ENCODE assay signal across 9 mouse cellular contexts in the genomic region with DNA sequence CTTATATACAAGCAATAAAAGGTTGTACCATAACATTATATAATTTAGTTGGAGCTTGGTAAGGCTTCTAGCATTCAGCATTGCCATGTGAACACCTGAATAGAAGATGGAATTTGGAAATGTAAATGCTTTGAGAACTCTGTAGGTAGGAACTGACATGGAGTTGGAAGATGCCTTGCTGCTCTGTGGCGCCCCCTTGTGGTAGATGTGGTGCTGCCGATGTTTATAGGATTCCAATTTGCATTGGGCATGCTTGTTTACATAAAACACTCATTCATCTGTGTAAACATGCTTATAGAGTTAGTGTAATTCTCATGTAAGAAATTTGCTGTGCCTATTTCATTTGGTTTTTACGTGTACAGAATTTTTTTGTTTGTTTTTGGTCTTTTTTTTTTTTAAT.
A peak's percentile ranks its signal among the peaks of the same experiment; 100 is the strongest.
DNase-seq lines count a peak whose midpoint lies in the region; ATAC-seq and TF ChIP-seq lines count a peak whose summit lies in the region.
"Had no signal": no experiment of that assay in that cellular context is flagged by ENCODE, and none has a peak within 500 bp of the region (broad histone marks: within the 10 kb centered on the region; RNA-seq: fewer than 3 reads in every experiment).

No protein-coding gene starts in this region.

- H3K27me3 ChIP-seq in heart, embryonic 12.5 days (replicated peaks), result no peaks in the 10 kb centered on the region
- H3K27me3 ChIP-seq in C2C12 (ENCODE audit: control insufficient read depth, insufficient read depth, insufficient read length), result no peaks in the 10 kb centered on the region
- H3K27me3 ChIP-seq in embryonic facial prominence, embryonic 11.5 days (ENCODE audit: control insufficient read depth, insufficient read depth, low read length), result no peaks in the 10 kb centered on the region
- no peaks in the 10 kb centered on the region for H3K27me3 ChIP-seq in stomach, postnatal 0 days (ENCODE audit: control insufficient read depth, insufficient read depth, low read length)
- H3K27me3 ChIP-seq: limb, embryonic 13.5 days had no signal

- peaks cover 100% of the 10 kb centered on the region for H3K79me2 ChIP-seq in C2C12 (ENCODE audit: control insufficient read depth, insufficient read depth)

- 27% methylated on average over 3 of the region's 3 CpGs for WGBS in heart, embryonic 12.5 days
- WGBS in embryonic facial prominence, embryonic 11.5 days, result 25% methylated on average over 3 of the region's 3 CpGs
- WGBS in stomach, postnatal 0 days, result 14% methylated on average over 3 of the region's 3 CpGs

- no peak for ATAC-seq in heart, embryonic 12.5 days (ENCODE audit: insufficient number of reproducible peaks, low FRiP score)
- ATAC-seq in embryonic facial prominence, embryonic 11.5 days (replicated peaks; ENCODE audit: insufficient number of reproducible peaks, low FRiP score, low TSS enrichment, low read depth), result no peak
- no peak for ATAC-seq in stomach, postnatal 0 days (ENCODE audit: low FRiP score, low TSS enrichment)

- no peak overlapping the region for H3K9ac ChIP-seq in heart, embryonic 12.5 days
- no peak overlapping the region for H3K9ac ChIP-seq in embryonic facial prominence, embryonic 11.5 days (replicated peaks; ENCODE audit: low read length)
- H3K9ac ChIP-seq in stomach, postnatal 0 days (ENCODE audit: low read length), result no peak overlapping the region
- H3K9ac ChIP-seq: limb, embryonic 13.5 days had no signal

- H3ac ChIP-seq in C2C12 (ENCODE audit: control insufficient read depth, insufficient read length, low read depth), result no peak overlapping the region

- TF ChIP-seq CTCF in C2C12 (IDR thresholded peaks at IDR 0.05; ENCODE audit: control insufficient read depth, insufficient read depth, insufficient read length), result peak; percentile 71
- peak; percentile 97 for TF ChIP-seq CTCF in stomach, postnatal 0 days (IDR thresholded peaks at IDR 0.05; ENCODE audit: low read depth)

- no peak overlapping the region for H3K4me3 ChIP-seq in heart, embryonic 12.5 days
- no peak overlapping the region for H3K4me3 ChIP-seq in C2C12 (ENCODE audit: insufficient read depth, poor library complexity, severe bottlenecking)
- no peak overlapping the region for H3K4me3 ChIP-seq in embryonic facial prominence, embryonic 11.5 days (ENCODE audit: low read depth, low read length)
- no peak overlapping the region for H3K4me3 ChIP-seq in stomach, postnatal 0 days (ENCODE audit: low read depth, low read length)
- H3K4me3 ChIP-seq: limb, embryonic 13.5 days had no signal

- DNase-seq in heart, adult 18-20 months, result peak; percentile 67 to 93
- peak; percentile 82 for DNase-seq in adrenal gland, postnatal 25 days
- peak; percentile 81 for DNase-seq in embryonic facial prominence, embryonic 11.5 days (ENCODE audit: low spot score)
- DNase-seq in kidney, postnatal 25 days, result peak; percentile 71 to 91
- DNase-seq in lung, postnatal 25 days (ENCODE audit: low spot score), result peak; percentile 80
- peak; percentile 84 for DNase-seq in stomach, postnatal 0 days (ENCODE audit: low spot score)

- no peak overlapping the region for H3K27ac ChIP-seq in heart, embryonic 12.5 days (ENCODE audit: poor library complexity, severe bottlenecking)
- H3K27ac ChIP-seq in embryonic facial prominence, embryonic 11.5 days (replicated peaks; ENCODE audit: low read depth, low read length), result no peak overlapping the region
- H3K27ac ChIP-seq in stomach, postnatal 0 days (replicated peaks), result no peak overlapping the region
- H3K27ac ChIP-seq: limb, embryonic 13.5 days had no signal

- H3K4me2 ChIP-seq in heart, embryonic 12.5 days, result no peak overlapping the region
- H3K4me2 ChIP-seq in embryonic facial prominence, embryonic 11.5 days (ENCODE audit: low read depth, low read length), result no peak overlapping the region
- no peak overlapping the region for H3K4me2 ChIP-seq in stomach, postnatal 0 days (replicated peaks; ENCODE audit: low read depth)
- H3K4me2 ChIP-seq: limb, embryonic 13.5 days had no signal

- peaks cover 97% of the 10 kb centered on the region for H3K79me3 ChIP-seq in C2C12 (ENCODE audit: low read depth)

- no peak for TF ChIP-seq EP300 in stomach, postnatal 0 days (optimal IDR thresholded peaks at IDR 0.05)

- no peaks in the 10 kb centered on the region for H3K36me3 ChIP-seq in heart, embryonic 12.5 days
- no peaks in the 10 kb centered on the region for H3K36me3 ChIP-seq in C2C12 (ENCODE audit: control insufficient read depth, insufficient read depth)
- H3K36me3 ChIP-seq in embryonic facial prominence, embryonic 11.5 days (replicated peaks; ENCODE audit: control insufficient read depth, insufficient read depth, low read depth, low read length), result no peaks in the 10 kb centered on the region
- no peaks in the 10 kb centered on the region for H3K36me3 ChIP-seq in stomach, postnatal 0 days (ENCODE audit: control insufficient read depth, insufficient read depth, low read length)
- H3K36me3 ChIP-seq: limb, embryonic 13.5 days had no signal

- no peaks in the 10 kb centered on the region for H3K9me3 ChIP-seq in heart, embryonic 12.5 days (replicated peaks)
- no peaks in the 10 kb centered on the region for H3K9me3 ChIP-seq in embryonic facial prominence, embryonic 11.5 days (replicated peaks; ENCODE audit: control insufficient read depth, low read length)
- H3K9me3 ChIP-seq in stomach, postnatal 0 days (ENCODE audit: control insufficient read depth, low read length), result no peaks in the 10 kb centered on the region
- H3K9me3 ChIP-seq: limb, embryonic 13.5 days had no signal

- peaks cover 58% of the 10 kb centered on the region for H3K4me1 ChIP-seq in heart, embryonic 12.5 days (replicated peaks)
- H3K4me1 ChIP-seq in embryonic facial prominence, embryonic 11.5 days (ENCODE audit: control insufficient read depth, insufficient read depth, low read length), result peaks cover 13% of the 10 kb centered on the region; the same call in 1 of the 2 replicates
- H3K4me1 ChIP-seq in stomach, postnatal 0 days (replicated peaks; ENCODE audit: control insufficient read depth, insufficient read depth), result peaks cover 2% of the 10 kb centered on the region; the same call in 1 of the 2 replicates

TF ChIP-seq in C2C12, 6 proteins besides CTCF, POLR2A, EP300 and RAD21:
- TF ChIP-seq MAX (IDR thresholded peaks at IDR 0.05) (no peak), CEBPB (IDR thresholded peaks at IDR 0.05; ENCODE audit: low read depth) (no peak), FOSL1 (IDR thresholded peaks at IDR 0.05; ENCODE audit: insufficient read depth, low read length, poor library complexity, severe bottlenecking) (no peak), USF1 (IDR thresholded peaks at IDR 0.05; ENCODE audit: low read depth) (no peak), MYOD1 (IDR thresholded peaks at IDR 0.05; ENCODE audit: control insufficient read depth, insufficient read length, low read depth) (no peak), MYOG (IDR thresholded peaks at IDR 0.05; ENCODE audit: control insufficient read depth, extremely low read depth, insufficient read length) (no peak)
